Mouse (Mus musculus) CH12.LX (cell line): ENCODE measurements around the gene Cacng4. TPM values are rescaled to one million over a fixed set of nuclear protein-coding genes. Genes with fewer than 3 reads are reported as not detected.
A peak's percentile ranks its signal among the peaks of the same experiment; 100 is the strongest.

Source experiments
- DNase-seq: peaks from one replicate; pipeline ENCODE4 v3.0.0-alpha.2; 2013; ENCODE audit errors: extremely low read depth
- H3K27ac ChIP-seq: 2 replicates; pipeline ENCODE4 v1.5.1; 2012; ENCODE audit warnings: low read depth, mild to moderate bottlenecking, control low read depth, moderate library complexity; ENCODE audit not compliant: insufficient read depth
- H3K27me3 ChIP-seq: replicated peaks from 2 replicates; pipeline ENCODE3; 2012; ENCODE audit warnings: inconsistent platforms
- H3K36me3 ChIP-seq, 2 experiments: replicated peaks in 1 of 2; 2 replicates each; pipeline versions ENCODE3 to v1.6.1; 2012; ENCODE audit warnings: inconsistent platforms in 1 of 2, low read length in 1 of 2, mild to moderate bottlenecking in 1 of 2, mixed read lengths in 1 of 2, moderate library complexity in 1 of 2; ENCODE audit not compliant: control insufficient read depth in 1 of 2, insufficient read depth in 1 of 2
- H3K4me1 ChIP-seq, 2 experiments: 2 replicates each; pipeline ENCODE4 v1.6.1; 2012; ENCODE audit warnings: inconsistent platforms in 1 of 2, moderate library complexity in 1 of 2; ENCODE audit not compliant: insufficient read depth in 2 of 2, control insufficient read depth in 1 of 2
- H3K4me2 ChIP-seq: 2 replicates; pipeline ENCODE4 v1.6.1; 2012; ENCODE audit warnings: low read depth, mild to moderate bottlenecking, control low read depth; ENCODE audit not compliant: poor library complexity, insufficient read depth, severe bottlenecking
- H3K4me3 ChIP-seq, 3 experiments: fragments of 150-350 bp in 1 of 3; sonication (generic) in 1 of 3; replicated peaks in 1 of 3; 2 replicates each; pipeline versions ENCODE3 to v1.5.1; 2011 to 2012; ENCODE audit warnings: low read depth in 2 of 3, low read length in 2 of 3, mild to moderate bottlenecking in 2 of 3, moderate library complexity in 2 of 3, control low read depth in 1 of 3, improper control_type of control experiment in 1 of 3, inconsistent platforms in 1 of 3, mixed read lengths in 1 of 3; ENCODE audit not compliant: poor library complexity in 1 of 3
- H3K79me2 ChIP-seq: replicated peaks from 2 replicates; pipeline ENCODE4 v1.6.1; 2012; ENCODE audit warnings: mild to moderate bottlenecking, moderate library complexity; ENCODE audit not compliant: control insufficient read depth, poor library complexity, insufficient read depth, severe bottlenecking; ENCODE audit errors: extremely low read depth
- H3K9ac ChIP-seq: 2 replicates; pipeline ENCODE4 v1.6.1; 2012; ENCODE audit warnings: low read depth, mild to moderate bottlenecking, control low read depth, moderate library complexity; ENCODE audit not compliant: insufficient read depth
- H3K9me3 ChIP-seq: replicated peaks from 2 replicates; pipeline ENCODE3; 2012; ENCODE audit warnings: low read length, inconsistent platforms, mixed read lengths
- CHD2 ChIP-seq: IDR thresholded peaks from 2 replicates; pipeline ENCODE4 v1.6.1; 2011; ENCODE audit warnings: low read length, improper control_type of control experiment
- CTCF ChIP-seq, 2 experiments: IDR thresholded peaks in 1 of 2; conservative IDR thresholded peaks in 1 of 2; 2 replicates each; pipeline ENCODE4 v1.5.1; 2011 to 2012; ENCODE audit warnings: low read depth in 2 of 2, low read length in 2 of 2, improper control_type of control experiment in 1 of 2, inconsistent platforms in 1 of 2, mild to moderate bottlenecking in 1 of 2, moderate library complexity in 1 of 2
- E2F4 ChIP-seq: IDR thresholded peaks from 2 replicates; pipeline ENCODE4 v1.6.1; 2011; ENCODE audit warnings: low read depth, low read length, improper control_type of control experiment; ENCODE audit not compliant: insufficient replicate concordance
- ELF1 ChIP-seq: IDR thresholded peaks from 2 replicates; pipeline ENCODE4 v1.6.1; 2014; ENCODE audit warnings: low read depth, mild to moderate bottlenecking, inconsistent platforms, low read length, improper control_type of control experiment
- GABPA ChIP-seq: IDR thresholded peaks from 2 replicates; pipeline ENCODE4 v1.6.1; 2012; ENCODE audit warnings: low read depth, low read length, improper control_type of control experiment, inconsistent platforms; ENCODE audit not compliant: insufficient replicate concordance
- HCFC1 ChIP-seq: IDR thresholded peaks from 2 replicates; pipeline ENCODE4 v1.6.1; 2012; ENCODE audit warnings: low read depth, mild to moderate bottlenecking, inconsistent platforms, low read length, improper control_type of control experiment
- IRF4 ChIP-seq: IDR thresholded peaks from 2 replicates; pipeline ENCODE4 v1.6.1; 2014; ENCODE audit warnings: low read depth, mild to moderate bottlenecking, inconsistent platforms, low read length, improper control_type of control experiment
- JUN ChIP-seq: IDR thresholded peaks from 2 replicates; pipeline ENCODE4 v1.6.1; 2011; ENCODE audit warnings: low read depth, mild to moderate bottlenecking, low read length, improper control_type of control experiment, moderate library complexity; ENCODE audit not compliant: insufficient read depth
- JUND ChIP-seq: conservative IDR thresholded peaks from 2 replicates; pipeline ENCODE4 v1.6.1; 2011; ENCODE audit warnings: low read depth, low read length, improper control_type of control experiment
- MAFK ChIP-seq: IDR thresholded peaks from 2 replicates; pipeline ENCODE4 v1.6.1; 2011; ENCODE audit warnings: low read length, improper control_type of control experiment; ENCODE audit not compliant: insufficient replicate concordance
- MAX ChIP-seq: IDR thresholded peaks from 2 replicates; pipeline ENCODE4 v1.6.1; 2011; ENCODE audit warnings: low read length, improper control_type of control experiment
- MAZ ChIP-seq: IDR thresholded peaks from 2 replicates; pipeline ENCODE4 v1.6.1; 2012; ENCODE audit warnings: low read depth, mild to moderate bottlenecking, inconsistent platforms, low read length, improper control_type of control experiment, moderate library complexity
- MXI1 ChIP-seq: IDR thresholded peaks from 2 replicates; pipeline ENCODE4 v1.6.1; 2011; ENCODE audit warnings: mild to moderate bottlenecking, low read depth, low read length, improper control_type of control experiment
- MYC ChIP-seq: IDR thresholded peaks from 2 replicates; pipeline ENCODE4 v1.6.1; 2011; ENCODE audit warnings: low read depth, mild to moderate bottlenecking, improper control_type of control experiment, low read length
- NELFE ChIP-seq: IDR thresholded peaks from 2 replicates; pipeline ENCODE4 v1.6.1; 2011; ENCODE audit warnings: low read depth, low read length, improper control_type of control experiment
- NRF1 ChIP-seq: IDR thresholded peaks from 2 replicates; pipeline ENCODE4 v1.6.1; 2014; ENCODE audit warnings: low read depth, mild to moderate bottlenecking, inconsistent platforms, low read length, improper control_type of control experiment, moderate library complexity
- PAX5 ChIP-seq: IDR thresholded peaks from 2 replicates; pipeline ENCODE4 v1.6.1; 2012; ENCODE audit warnings: low read length, inconsistent platforms, mixed read lengths
- SMC3 ChIP-seq: IDR thresholded peaks from 2 replicates; pipeline ENCODE4 v1.6.1; 2011; ENCODE audit warnings: low read depth, low read length, improper control_type of control experiment
- USF2 ChIP-seq: conservative IDR thresholded peaks from 2 replicates; pipeline ENCODE4 v1.6.1; 2011; ENCODE audit warnings: low read depth, low read length, improper control_type of control experiment
- ZNF384 ChIP-seq: IDR thresholded peaks from 2 replicates; pipeline ENCODE4 v1.6.1; 2012; ENCODE audit warnings: low read depth, low read length, improper control_type of control experiment, inconsistent platforms
- dilution Hi-C: fragments of 300-500 bp; cut with MboI; formaldehyde crosslinking; loops from 2 replicates; pipeline ENCODE4 v1.14.3; 2020; ENCODE audit warnings: low sequenced_read_pairs; ENCODE audit not compliant: extremely low pct_unique_long_range_greater_than_20kb, extremely low pct_ligation_motif_present
- in situ Hi-C: fragments of 300-500 bp; cut with MboI; formaldehyde crosslinking; loops from 3 replicates; pipeline ENCODE4 v1.14.3; 2019; ENCODE audit warnings: low sequenced_read_pairs, low pct_ligation_motif_present, low pct_unique_long_range_greater_than_20kb, mixed read lengths
- polyA plus RNA-seq: library from polyadenylated mRNA; unstranded; fragments of >175 nt; gene quantifications from 2 replicates; pipeline ENCODE4 v1.2.1, GENCODE M21; 2012; ENCODE audit warnings: low read depth; ENCODE audit not compliant: insufficient read length
- total RNA-seq, 2 experiments: library from RNA; depleted of rRNA; stranded (reverse); fragments of 300-350 nt in 1 of 2; fragments of >200 nt in 1 of 2; gene quantifications; 2 replicates each; pipeline ENCODE4 v1.2.3; 2012 to 2014

Gene Cacng4
- total and polyA plus RNA-seq, 3 experiments: not detected

- peaks cover 0 to 16% of the 10 kb centered on the region in 2 experiments; a peak in 2 of 4 replicates for H3K4me1 ChIP-seq
- H3K4me3 ChIP-seq: no peak overlapping the region
- no peaks in the 10 kb centered on the region for H3K36me3 ChIP-seq
- H3K27me3 ChIP-seq: no peaks in the 10 kb centered on the region
- no peak overlapping the region for H3K9ac ChIP-seq
- in situ Hi-C loops: loop anchor here (5.0 kb wide), 1 partner anchor 46 kb away; no protein-coding TSS in a partner anchor
- dilution Hi-C loops: no loop called here
- H3K9me3 ChIP-seq: no peaks in the 10 kb centered on the region
- TF ChIP-seq USF2 (no peak), MAX (no peak), ZNF384 (peak; percentile 58), CTCF (conservative IDR thresholded peaks at IDR 0.05 in 1 of 2, IDR thresholded peaks at IDR 0.05 in 1 of 2; ENCODE audit: low read depth in 2 of 2, low read length in 2 of 2) (peak in 1 of 2 experiments; percentile 30; a peak in 1 of 4 replicates), SMC3 (peak; percentile 15; the same call in 1 of the 2 replicates)
- TF ChIP-seq, all 38 proteins: peak for 3
- H3K79me2 ChIP-seq: no peaks in the 10 kb centered on the region
- no peak overlapping the region for H3K27ac ChIP-seq
- H3K4me2 ChIP-seq: no peak overlapping the region
- DNase-seq: no peak
Measured at GRCm38 (mm10) chr11:107728073-107728863, 66.1 kb downstream of the Cacng4 start.

- dilution Hi-C loops: no loop called here
- DNase-seq: no peak
- Histone ChIP-seq H3K36me3 (no peaks in the 10 kb centered on the region), H3K4me3 (no peak overlapping the region), H3K79me2 (no peaks in the 10 kb centered on the region), H3K4me1 (peaks cover 7 to 15% of the 10 kb centered on the region in 2 experiments), H3K27ac (no peak overlapping the region), H3K9ac (no peak overlapping the region), H3K9me3 (peaks cover 12% of the 10 kb centered on the region), H3K4me2 (no peak overlapping the region), H3K27me3 (no peaks in the 10 kb centered on the region)
- in situ Hi-C loops: loop anchor here (5.0 kb wide), 1 partner anchor 42 kb away; no protein-coding TSS in a partner anchor
- no peak for TF ChIP-seq MYC
- TF ChIP-seq JUN: no peak
- no peak for TF ChIP-seq NRF1
- no peak for TF ChIP-seq PAX5
- TF ChIP-seq MXI1: no peak
- TF ChIP-seq NELFE: no peak
- TF ChIP-seq E2F4: no peak
- no peak for TF ChIP-seq IRF4
- TF ChIP-seq HCFC1: no peak
- no peak for TF ChIP-seq CTCF (conservative IDR thresholded peaks at IDR 0.05 in 1 of 2, IDR thresholded peaks at IDR 0.05 in 1 of 2; ENCODE audit: low read depth in 2 of 2, low read length in 2 of 2)
- no peak for TF ChIP-seq MAZ
- TF ChIP-seq GABPA: no peak
- no peak for TF ChIP-seq ELF1
- no peak for TF ChIP-seq MAFK
- no peak for TF ChIP-seq JUND
- TF ChIP-seq CHD2: no peak
Measured at GRCm38 (mm10) chr11:107724603-107725002, 69.8 kb downstream of the Cacng4 start.
